Mouse (Mus musculus) heart, adult 2 months (tissue): ENCODE measurements around the gene Tpte.

ENCODE experiments used
- CTCF ChIP-seq: fragments of 200-600 bp; IDR thresholded peaks from 2 replicates; pipeline ENCODE4 v1.8.1; 2022; ENCODE audit warnings: antibody characterized with exemption, mild to moderate bottlenecking, moderate library complexity
- EP300 ChIP-seq: fragments of 200-500 bp; IDR thresholded peaks from 2 replicates; pipeline ENCODE4 v1.6.1; 2011; ENCODE audit warnings: low read depth, low read length, control low read depth; ENCODE audit not compliant: insufficient read depth
- POLR2A ChIP-seq: fragments of 200-500 bp; IDR thresholded peaks from 2 replicates; pipeline ENCODE4 v1.6.1; 2011; ENCODE audit warnings: mild to moderate bottlenecking, low read depth, low read length, control low read depth; ENCODE audit not compliant: insufficient read depth

- TF ChIP-seq CTCF (no peak), EP300 (no peak), POLR2A (no peak)
These were observed 116.1 kb downstream of the Tpte start for GRCm38 (mm10) chr8:22399285-22399880.
